Mouse (Mus musculus) small intestine, adult 2 months (tissue): ENCODE data around the gene Hspa8. TPM values are rescaled to one million over a fixed set of nuclear protein-coding genes. Genes with fewer than 3 reads are reported as not detected.

Source experiments
- H3K27ac ChIP-seq: fragments of 200-500 bp; 2 replicates; pipeline ENCODE4 v1.5.1; 2012; ENCODE audit warnings: low read depth, low read length, control low read depth, inconsistent platforms; ENCODE audit not compliant: insufficient read depth
- H3K27me3 ChIP-seq: fragments of 200-500 bp; 2 replicates; pipeline ENCODE4 v1.6.1; 2012; ENCODE audit warnings: mild to moderate bottlenecking, moderate library complexity, low read length, inconsistent platforms; ENCODE audit not compliant: control insufficient read depth, insufficient read depth
- H3K36me3 ChIP-seq: fragments of 200-500 bp; 2 replicates; pipeline ENCODE4 v1.6.1; 2012; ENCODE audit warnings: mild to moderate bottlenecking, low read length, control low read depth, inconsistent platforms; ENCODE audit not compliant: control insufficient read depth, insufficient read depth
- H3K4me1 ChIP-seq: fragments of 200-500 bp; 2 replicates; pipeline ENCODE4 v1.6.1; 2012; ENCODE audit warnings: low read length, inconsistent platforms, mixed read lengths; ENCODE audit not compliant: control insufficient read depth, insufficient read depth, insufficient read length
- H3K4me3 ChIP-seq: fragments of 200-500 bp; 2 replicates; pipeline ENCODE4 v1.5.1; 2012; ENCODE audit warnings: low read depth, mild to moderate bottlenecking, control low read depth, inconsistent platforms, low read length, moderate library complexity
- CTCF ChIP-seq: fragments of 200-500 bp; IDR thresholded peaks from 2 replicates; pipeline ENCODE4 v1.5.1; 2012; ENCODE audit warnings: low read depth, mild to moderate bottlenecking, control low read depth, inconsistent platforms, low read length, moderate library complexity, mixed read lengths; ENCODE audit not compliant: insufficient replicate concordance, insufficient read length; ENCODE audit errors: extremely low read depth
- POLR2A ChIP-seq: fragments of 200-500 bp; IDR thresholded peaks from 2 replicates; pipeline ENCODE4 v1.6.1; 2012; ENCODE audit warnings: low read depth, mild to moderate bottlenecking, control low read depth, inconsistent platforms, low read length, moderate library complexity
- WGBS: fragments of 180-500 bp; shearing (Covaris S2); methylation state at CpG from one replicate; pipeline ENCODE4 v1.1.7; 2018; 5-methylcytosine and 5-hydroxymethylcytosine counted together
- polyA plus RNA-seq: library from polyadenylated mRNA; depleted of rRNA; stranded (reverse); fragments of >200 nt; gene quantifications from 2 replicates; pipeline ENCODE4 v1.2.3, GENCODE M21; 2012

Gene Hspa8
- polyA plus RNA-seq, 1 experiment, result 816 TPM

DNA sequence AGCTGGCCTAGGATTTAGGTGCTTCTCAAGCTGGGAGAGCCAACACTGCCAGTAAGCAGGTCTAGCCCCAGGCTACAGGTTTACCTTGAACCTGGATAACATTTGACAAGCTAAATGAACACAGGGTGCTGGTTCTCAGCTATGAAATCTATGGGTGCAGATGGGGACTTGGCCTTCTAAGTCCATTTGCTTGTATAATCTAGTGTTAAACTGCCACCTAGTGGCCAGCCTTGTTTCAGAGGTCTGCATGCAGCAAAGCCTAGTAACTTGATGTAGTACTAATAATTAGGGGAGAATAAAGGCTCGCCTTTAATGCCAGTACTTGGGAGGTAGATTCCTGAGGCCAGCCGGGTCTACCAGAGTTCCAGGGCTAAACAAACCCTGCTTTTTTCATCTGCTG, 4.5 kb downstream of the Hspa8 start:
- H3K27me3 ChIP-seq, result no peaks in the 10 kb centered on the region
- no peak overlapping the region for H3K4me3 ChIP-seq
- 12% methylated on average over 2 of the region's 2 CpGs for WGBS
- H3K27ac ChIP-seq, result no peak overlapping the region
- peaks cover 34% of the 10 kb centered on the region for H3K36me3 ChIP-seq
- TF ChIP-seq CTCF, result peak; percentile 29; the same call in 1 of the 2 replicates
- TF ChIP-seq POLR2A, result no peak
- H3K4me1 ChIP-seq, result peaks cover 5% of the 10 kb centered on the region; the same call in 1 of the 2 replicates

GRCm38 (mm10) chr9:40806440-40807288, 5.9 kb downstream of the Hspa8 start:
- 23% methylated on average over 5 of the region's 5 CpGs for WGBS

GRCm38 (mm10) chr9:40807289-40807920, 6.6 kb downstream of the Hspa8 start:
- WGBS, result 15% methylated on average over 11 of the region's 11 CpGs
- H3K36me3 ChIP-seq, result peaks cover 32% of the 10 kb centered on the region
- peaks cover 5% of the 10 kb centered on the region; the same call in 1 of the 2 replicates for H3K4me1 ChIP-seq
- H3K27ac ChIP-seq, result peak overlapping the region; percentile 54; the same call in 1 of the 2 replicates
- H3K4me3 ChIP-seq, result no peak overlapping the region
- TF ChIP-seq CTCF (no peak), POLR2A (no peak)
- H3K27me3 ChIP-seq, result no peaks in the 10 kb centered on the region

More at GRCm38 (mm10) chr9:40806440-40807288, 5.9 kb downstream of the Hspa8 start:
- Histone ChIP-seq H3K4me1 (peaks cover 5% of the 10 kb centered on the region; the same call in 1 of the 2 replicates), H3K4me3 (no peak overlapping the region), H3K36me3 (peaks cover 34% of the 10 kb centered on the region), H3K27ac (peak overlapping the region; percentile 54; the same call in 1 of the 2 replicates), H3K27me3 (no peaks in the 10 kb centered on the region)
- no peak for TF ChIP-seq CTCF
- no peak for TF ChIP-seq POLR2A

GRCm38 (mm10) chr9:40808061-40808906, 7.5 kb downstream of the Hspa8 start:
- H3K4me3 ChIP-seq, result no peak overlapping the region
- no peak for TF ChIP-seq CTCF
- TF ChIP-seq POLR2A, result no peak
- H3K27me3 ChIP-seq, result no peaks in the 10 kb centered on the region
- WGBS, result 55% methylated on average over 16 of the region's 16 CpGs
- H3K27ac ChIP-seq, result no peak overlapping the region
- peaks cover 28% of the 10 kb centered on the region for H3K36me3 ChIP-seq
- peaks cover 5% of the 10 kb centered on the region; the same call in 1 of the 2 replicates for H3K4me1 ChIP-seq

- TF ChIP-seq POLR2A (no peak), CTCF (no peak)
- Histone ChIP-seq H3K4me3 (no peak overlapping the region), H3K36me3 (peaks cover 24% of the 10 kb centered on the region), H3K27me3 (no peaks in the 10 kb centered on the region), H3K4me1 (peaks cover 5% of the 10 kb centered on the region; the same call in 1 of the 2 replicates), H3K27ac (no peak overlapping the region)
- WGBS, result 64% methylated on average over 8 of the region's 8 CpGs
Measured at GRCm38 (mm10) chr9:40808907-40809280, 8.1 kb downstream of the Hspa8 start.

DNA sequence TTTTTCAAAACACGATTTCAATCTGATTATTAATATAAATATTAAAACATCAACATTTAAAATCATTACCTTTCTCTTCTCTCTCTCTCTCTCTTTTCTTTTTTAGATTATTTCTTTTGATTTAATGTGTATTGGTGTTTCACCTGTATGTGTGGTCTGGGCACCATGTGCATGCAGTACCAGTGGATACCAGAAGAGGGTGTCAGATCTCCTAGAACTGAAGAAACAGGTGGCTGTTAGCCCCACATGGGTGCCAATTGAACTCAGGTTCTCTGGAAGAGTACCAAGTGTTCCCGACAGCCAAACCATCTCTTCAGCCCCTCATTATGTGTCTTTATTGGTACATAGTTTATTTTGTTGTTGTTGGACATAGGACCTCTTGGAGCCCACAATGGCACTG, 11.1 kb downstream of the Hspa8 start:
- Histone ChIP-seq H3K4me3 (no peak overlapping the region), H3K27me3 (no peaks in the 10 kb centered on the region), H3K36me3 (peaks cover 4% of the 10 kb centered on the region; the same call in 1 of the 2 replicates), H3K4me1 (peaks cover 2% of the 10 kb centered on the region; the same call in 1 of the 2 replicates), H3K27ac (no peak overlapping the region)
- WGBS, result 69% methylated on average over 2 of the region's 2 CpGs
- TF ChIP-seq POLR2A, result no peak
- TF ChIP-seq CTCF, result peak; percentile 35; the same call in 1 of the 2 replicates
